Mouse (Mus musculus): ENCODE measurements around the gene Gabrb3.

DNA sequence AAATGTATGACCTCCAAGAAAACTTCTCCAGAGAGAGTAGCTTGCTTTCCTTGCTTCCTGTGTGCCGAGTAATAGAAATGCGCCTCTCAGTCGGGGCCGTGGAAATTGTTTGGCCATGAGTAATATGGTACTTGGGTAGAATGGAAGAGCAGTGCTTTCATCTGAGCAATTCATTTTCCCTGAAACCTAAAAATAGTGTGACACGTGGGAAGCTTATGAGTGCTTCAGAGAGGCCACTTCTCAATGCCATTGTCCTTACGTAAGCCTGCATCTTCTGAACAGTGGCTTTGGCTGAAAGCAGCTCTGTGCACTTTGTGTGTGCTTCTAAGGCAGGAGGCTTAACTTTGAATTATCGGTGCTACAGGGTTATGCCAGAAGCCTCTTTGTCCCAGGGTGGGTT, 280.9 kb downstream of the Gabrb3 start:
- TF ChIP-seq CTCF (IDR thresholded peaks at IDR 0.05; ENCODE audit: borderline replicate concordance, extremely low read depth, insufficient read depth, insufficient read length) (no peak), POLR2A (IDR thresholded peaks at IDR 0.05; ENCODE audit: borderline replicate concordance, extremely low read depth, insufficient read depth, insufficient read length, poor library complexity, severe bottlenecking) (no peak)
